Mouse (Mus musculus): Measurements from ENCODE around the gene Arhgap10.

Gene Arhgap10

DNA sequence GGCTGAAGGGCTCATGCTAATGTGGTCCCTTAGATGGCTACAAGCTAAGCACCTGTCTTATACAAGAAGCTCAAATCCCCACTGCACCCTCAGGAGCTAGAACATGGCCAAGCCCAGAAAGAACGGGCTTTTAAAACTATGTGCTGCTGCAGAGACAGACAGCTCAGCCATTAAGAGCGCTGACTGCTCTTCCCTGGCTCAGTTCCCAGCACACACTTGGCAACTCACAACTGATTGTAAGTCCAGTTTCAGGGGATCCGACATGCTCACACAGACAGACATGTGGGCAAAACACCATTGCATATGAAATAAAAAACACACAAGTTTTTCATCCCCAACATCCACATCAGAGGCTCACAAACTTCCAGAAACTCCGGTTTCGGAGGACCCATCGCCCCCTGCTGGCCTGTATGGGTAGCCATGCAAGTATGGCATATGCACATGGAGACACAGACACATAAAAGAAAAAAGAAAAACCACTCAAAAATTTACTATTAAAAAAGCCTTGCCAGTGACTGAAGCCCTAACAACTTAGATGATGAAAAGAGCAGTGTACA is 77.4 kb downstream of the Arhgap10 start:
- no peak for DNase-seq

GRCm38 (mm10) chr8:77439670-77440069 is 78.1 kb downstream of the Arhgap10 start:
- no peak for DNase-seq

DNA sequence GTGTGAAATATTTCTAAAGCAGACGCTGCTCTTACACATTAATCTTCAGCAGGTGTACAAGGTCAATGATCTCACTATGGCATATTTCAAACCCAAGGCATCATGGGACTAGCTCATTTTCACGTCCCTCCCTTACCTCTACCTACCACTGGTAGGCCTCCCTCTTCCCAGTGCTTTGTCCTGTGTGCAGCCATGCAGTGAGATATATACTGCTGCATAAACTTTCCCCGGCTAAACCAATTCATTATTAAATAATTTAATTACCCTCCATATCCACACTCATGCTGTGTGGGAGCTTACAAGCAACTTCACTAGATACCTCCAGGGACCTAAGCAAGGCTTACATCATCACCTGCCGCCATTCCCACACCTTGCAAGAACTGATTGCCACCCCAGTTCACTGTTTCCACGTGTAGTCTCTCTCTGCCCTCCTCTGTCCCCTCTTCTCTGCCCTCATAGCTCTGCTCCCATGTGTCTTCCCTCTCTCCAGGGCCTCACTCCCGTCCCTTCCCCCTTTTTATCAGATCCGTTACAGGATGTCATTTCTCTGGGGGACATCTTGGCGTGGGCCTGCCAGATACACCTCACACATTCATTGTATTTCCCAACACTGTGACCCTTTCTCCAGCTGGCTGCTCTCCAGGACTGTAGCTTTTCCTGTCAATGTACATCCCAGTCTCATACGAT is 79.8 kb downstream of the Arhgap10 start:
- DNase-seq = no peak

- peak; percentile 33 for DNase-seq
Measured at GRCm38 (mm10) chr8:77436013-77436990, 81.5 kb downstream of the Arhgap10 start.

DNA sequence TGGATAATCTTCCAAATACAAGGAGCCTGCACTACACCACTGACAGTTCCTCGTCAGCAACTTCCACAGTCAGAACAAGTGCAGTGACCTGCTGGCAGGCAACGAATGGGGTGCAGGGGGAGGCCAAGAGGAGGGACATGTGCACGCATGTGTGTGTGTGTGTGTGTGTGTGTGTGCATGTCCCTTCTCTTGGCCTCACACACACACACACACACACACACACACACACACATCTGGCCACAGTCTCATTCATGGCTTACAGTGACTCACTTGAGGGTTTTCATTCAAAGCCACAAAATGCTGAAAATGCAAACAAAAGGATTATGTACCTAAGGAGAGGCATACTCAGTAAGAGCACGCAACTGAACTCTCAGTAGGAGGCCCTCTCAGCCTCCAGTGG is 84.5 kb downstream of the Arhgap10 start:
- peak; percentile 65 for DNase-seq

DNA sequence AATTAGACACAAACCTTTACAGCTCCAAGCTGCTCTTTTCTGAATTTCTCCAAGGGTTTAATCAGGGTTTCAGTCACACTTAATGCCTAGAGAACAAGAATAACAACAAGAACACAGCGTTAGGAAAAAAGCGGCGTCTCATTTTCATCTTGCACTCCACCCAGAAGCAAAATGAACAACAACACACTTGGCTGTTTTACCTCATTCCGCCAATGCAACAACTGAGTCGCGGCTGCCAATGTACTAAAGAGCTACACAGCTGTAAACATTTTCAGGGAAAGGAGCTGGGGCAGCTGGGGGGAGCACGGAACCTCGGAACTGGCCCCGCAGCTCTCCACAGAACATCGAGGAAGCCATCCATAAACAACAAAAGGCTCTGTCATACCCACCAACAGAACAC is 85.0 kb downstream of the Arhgap10 start:
- no peak for DNase-seq

DNA sequence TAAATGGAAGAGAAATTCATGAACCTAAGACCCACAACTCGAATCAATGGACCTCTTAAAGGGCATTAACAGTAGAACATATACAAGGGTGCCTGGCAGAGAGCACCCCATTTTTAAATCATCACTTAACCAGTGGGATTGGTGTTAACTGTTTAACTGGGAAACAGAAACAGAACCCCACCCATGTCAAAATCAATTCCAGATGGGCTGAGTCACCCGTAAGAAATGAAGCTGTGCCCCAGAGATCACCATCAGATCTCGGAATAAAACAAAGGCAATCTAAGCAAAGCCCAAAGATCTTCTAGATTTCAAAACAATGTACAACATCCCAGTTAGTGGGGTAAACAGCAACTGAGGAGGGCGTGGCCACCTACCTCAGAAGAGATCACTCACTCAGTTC is 89.3 kb downstream of the Arhgap10 start:
- DNase-seq = no peak

DNA sequence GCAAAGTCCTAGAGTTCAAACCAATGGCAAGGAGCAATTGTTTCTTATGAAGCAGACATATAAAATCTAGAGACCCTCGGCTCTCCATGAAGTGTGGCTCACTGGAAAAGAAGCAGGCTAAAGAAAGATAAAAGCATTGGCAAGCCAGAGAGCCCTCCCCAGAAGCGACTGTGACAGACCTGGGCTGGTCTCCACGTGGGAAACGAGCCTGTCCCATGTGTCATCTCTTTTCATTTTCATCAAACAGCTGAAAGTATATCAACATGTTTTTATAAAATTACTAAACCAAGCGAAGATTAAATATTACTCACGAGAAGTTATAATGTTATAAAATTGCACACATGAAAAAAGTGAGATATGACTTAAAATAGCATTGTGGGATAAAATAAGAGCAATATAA is 89.7 kb downstream of the Arhgap10 start:
- no peak for DNase-seq

DNA sequence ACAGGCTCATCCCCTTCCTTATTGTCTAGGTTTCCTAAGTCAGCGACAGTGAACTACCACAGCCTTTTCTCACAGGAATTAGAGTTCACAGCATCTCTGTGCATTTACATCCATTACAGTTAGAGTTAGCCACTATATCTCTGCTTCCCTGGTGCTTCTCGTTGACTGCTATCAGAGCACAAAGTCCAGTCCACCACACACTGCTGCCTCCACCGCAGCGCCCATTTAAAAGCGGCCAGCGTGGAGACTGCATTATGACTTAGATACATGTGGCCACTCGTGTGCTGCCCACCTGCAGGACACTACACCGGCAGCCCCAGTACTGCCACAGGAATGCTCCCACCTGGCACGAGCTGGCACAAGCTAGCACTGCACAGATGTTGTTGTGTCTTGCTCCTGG is 90.3 kb downstream of the Arhgap10 start:
- no peak for DNase-seq

DNA sequence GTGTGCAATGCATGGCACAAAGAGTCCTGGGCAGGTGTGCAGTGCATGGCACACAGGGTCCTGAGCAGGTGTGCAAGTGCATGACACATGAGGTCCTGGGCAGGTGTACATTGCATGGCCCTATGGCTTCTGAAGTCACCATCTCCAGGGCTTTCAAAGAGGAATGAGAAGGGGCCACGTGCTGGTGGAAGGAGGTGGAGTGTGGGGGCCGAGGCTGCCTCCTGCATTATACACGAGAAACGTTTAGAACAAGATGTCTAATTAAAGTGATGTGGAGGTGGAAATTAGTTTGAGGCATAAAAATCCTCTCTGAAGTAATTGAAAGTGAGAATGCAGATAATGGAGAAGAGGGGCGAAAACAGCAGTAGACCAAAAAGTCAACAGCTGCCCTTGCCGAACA is 93.9 kb downstream of the Arhgap10 start:
- DNase-seq = no peak

DNA sequence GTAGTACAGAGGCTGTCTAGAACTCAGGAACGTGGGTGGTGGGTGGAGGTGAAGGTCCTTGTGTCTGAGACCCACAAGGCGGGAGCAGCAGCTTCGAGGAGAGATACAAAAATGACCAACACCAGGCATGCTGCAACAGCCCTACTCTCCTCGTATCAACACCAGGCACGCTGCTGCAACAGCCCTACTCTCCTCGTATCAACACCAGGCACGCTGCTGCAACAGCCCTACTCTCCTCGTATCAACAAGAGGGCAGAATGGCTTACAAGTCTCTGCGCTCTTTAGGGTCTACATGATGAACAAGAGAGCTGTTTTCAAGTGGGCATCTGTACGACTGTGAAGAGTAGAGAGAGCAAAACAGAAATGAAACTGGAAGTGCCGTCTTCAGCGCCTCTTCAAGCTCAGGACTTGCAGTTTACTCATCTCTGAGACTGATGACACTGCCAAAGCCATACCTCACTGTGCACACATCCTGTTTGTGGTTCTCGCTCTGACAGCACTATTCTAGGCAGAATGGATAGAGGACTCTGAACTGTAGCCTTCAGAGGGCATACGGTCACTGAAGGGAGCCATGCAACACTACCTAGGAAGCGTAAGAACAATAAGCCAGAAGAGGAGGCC is 95.0 kb downstream of the Arhgap10 start:
- peak; percentile 31 for DNase-seq

DNA sequence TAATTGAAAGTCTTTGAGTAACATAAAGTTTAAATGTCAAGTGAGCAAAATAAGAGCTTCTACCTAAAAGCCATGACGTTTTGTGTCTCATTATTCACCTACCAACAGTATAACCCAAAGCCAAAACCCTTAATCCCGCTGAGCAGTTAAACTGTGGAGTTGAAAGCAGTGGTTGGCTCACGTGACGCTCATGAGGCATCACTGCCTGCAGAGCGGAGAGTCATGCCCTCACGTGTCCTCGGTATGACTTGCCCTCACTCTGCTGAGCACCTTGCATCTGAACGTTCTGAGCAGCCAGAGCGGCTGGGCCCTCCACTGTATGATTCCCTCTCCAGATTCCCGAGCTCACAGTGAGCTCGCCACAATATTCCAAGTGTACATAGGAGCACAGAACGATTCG is 96.2 kb downstream of the Arhgap10 start:
- no peak for DNase-seq

- DNase-seq = peak; percentile 87
Measured at GRCm38 (mm10) chr8:77419731-77420130, 98.0 kb downstream of the Arhgap10 start.

DNA sequence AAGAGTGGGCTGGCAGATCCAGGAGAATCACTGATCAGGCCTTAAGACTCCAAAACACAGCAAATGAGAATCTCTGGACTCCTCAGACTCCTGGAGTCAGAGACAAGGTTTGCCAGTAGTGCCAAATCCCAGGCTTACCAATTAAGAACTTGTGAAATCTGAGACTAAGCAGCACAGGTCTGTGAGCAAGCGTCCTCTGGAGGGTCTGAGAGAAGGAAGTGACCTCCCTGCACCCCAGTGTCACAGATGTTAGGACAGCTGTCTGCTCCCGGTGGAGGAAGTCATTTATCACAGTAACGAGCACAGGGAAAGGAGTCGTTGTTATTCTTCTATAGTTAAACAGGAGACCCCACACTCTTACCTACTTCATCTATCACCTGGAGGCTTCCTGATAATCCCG is 101.0 kb downstream of the Arhgap10 start:
- DNase-seq = no peak

GRCm38 (mm10) chr8:77416034-77416433 is 101.7 kb downstream of the Arhgap10 start:
- no peak for DNase-seq

GRCm38 (mm10) chr8:77411262-77411661 is 106.5 kb downstream of the Arhgap10 start:
- DNase-seq = no peak

GRCm38 (mm10) chr8:77410394-77410793 is 107.4 kb downstream of the Arhgap10 start:
- DNase-seq = no peak

- DNase-seq = no peak
Measured at GRCm38 (mm10) chr8:77408527-77409215, 109.1 kb downstream of the Arhgap10 start.

DNA sequence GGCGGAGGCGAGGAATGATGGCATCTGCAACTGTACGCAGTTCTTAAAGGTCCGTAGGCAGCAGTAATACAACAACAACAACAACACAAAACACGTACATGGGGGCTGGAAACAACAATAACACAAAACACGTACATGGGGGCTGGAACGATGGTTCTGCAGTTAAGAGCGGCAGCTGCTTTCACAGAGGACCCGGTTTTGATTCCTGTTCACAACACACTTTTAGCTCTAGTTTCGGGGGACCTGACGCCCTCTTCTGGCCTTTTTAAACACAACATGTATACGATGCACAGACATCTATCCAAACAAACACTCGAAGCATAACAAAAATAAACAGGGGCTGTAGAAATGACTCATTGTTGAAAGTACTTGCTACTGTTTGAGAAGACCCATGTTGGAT is 110.9 kb downstream of the Arhgap10 start:
- DNase-seq = no peak

DNA sequence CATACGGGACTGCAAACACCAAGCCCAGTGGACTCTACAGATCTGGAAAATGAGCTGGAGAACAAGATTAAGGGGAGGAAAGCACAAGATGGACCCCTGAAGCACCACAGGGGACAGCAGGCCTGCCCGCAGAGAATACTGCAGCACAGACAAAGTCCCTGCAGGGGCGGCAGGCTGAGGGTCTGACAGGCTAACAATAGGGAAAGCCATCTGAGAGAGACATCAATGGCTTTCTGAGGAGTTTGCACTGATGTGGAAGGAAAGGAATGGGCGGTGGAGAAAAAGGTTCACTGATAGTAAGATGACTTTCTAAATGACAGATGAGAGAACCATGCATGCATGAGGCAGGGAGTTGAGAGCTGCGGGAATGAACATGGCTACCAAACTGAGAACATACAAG is 111.3 kb downstream of the Arhgap10 start:
- DNase-seq = no peak

- DNase-seq = no peak
Measured at GRCm38 (mm10) chr8:77404017-77404416, 113.7 kb downstream of the Arhgap10 start.

GRCm38 (mm10) chr8:77401934-77402333 is 115.8 kb downstream of the Arhgap10 start:
- DNase-seq = no peak

GRCm38 (mm10) chr8:77401140-77401539 is 116.6 kb downstream of the Arhgap10 start:
- no peak for DNase-seq

Data from lung, postnatal 36 days (tissue).